Mouse (Mus musculus) megakaryocyte, adult 5-6 weeks (primary cell): ENCODE measurements around the gene Thap3. TPM values are rescaled to one million over a fixed set of nuclear protein-coding genes. Genes with fewer than 3 reads are reported as not detected.
"Not testable (repeated sequence)": the region's sequence is repeated elsewhere in the genome, so short reads cannot be mapped to it uniquely, and the experiment has no call there.

Experiments
- ATAC-seq: 2 replicates; pipeline ENCODE4 v1.8.0; 2016; ENCODE audit warnings: mild to moderate bottlenecking, inconsistent platforms; ENCODE audit not compliant: poor library complexity, severe bottlenecking
- total RNA-seq, 2 experiments: library from RNA; stranded (forward) in 1 of 2; stranded (reverse) in 1 of 2; fragments of 153-499, 151-499 nt in 1 of 2; fragments of 221-1000, 200-1000 nt in 1 of 2; gene quantifications; 2 replicates each; pipeline versions ENCODE4 v1.2.3 to v1.2.4; 2015 to 2017

Gene Thap3
- total RNA-seq (2015) (9.6 and 11.2 TPM in 2 replicates), total RNA-seq (2017) (10.3 and 12.9 TPM in 2 replicates)

- ATAC-seq: peak; percentile 95
These were observed at the start of gene Thap3 for GRCm38 (mm10) chr4:151988342-151989109. Gene Thap3 (minus strand): TSS chr4:151988997.

GRCm38 (mm10) chr4:152038225-152038984 is 49.6 kb upstream of the Thap3 start, which contains the start of gene Tas1r1:
Gene Tas1r1 (minus strand): TSS chr4:152038568.
- ATAC-seq: no peak

DNA sequence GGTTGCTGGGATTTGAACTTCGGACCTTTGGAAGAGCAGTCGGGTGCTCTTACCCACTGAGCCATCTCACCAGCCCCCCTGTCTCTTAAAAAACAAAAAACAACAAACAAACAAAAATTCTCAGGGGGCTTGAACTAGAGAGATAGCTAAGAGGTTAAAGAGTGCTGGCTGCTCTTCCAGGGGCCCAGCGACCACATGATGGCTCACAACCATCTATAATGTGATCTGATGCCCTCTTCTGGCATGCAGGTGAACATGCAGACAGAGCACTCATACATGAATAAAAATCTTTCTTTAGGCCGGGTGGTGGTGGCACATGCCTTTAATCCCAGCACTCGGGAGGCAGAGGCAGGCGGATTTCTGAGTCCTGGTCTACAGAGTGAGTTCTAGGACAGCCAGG is 47.7 kb upstream of the Thap3 start:
- not testable (repeated sequence) for ATAC-seq

- ATAC-seq: no peak
These were observed 44.1 kb upstream of the Thap3 start for GRCm38 (mm10) chr4:152032922-152033321.

GRCm38 (mm10) chr4:152029997-152030396 is 41.2 kb upstream of the Thap3 start:
- ATAC-seq: no peak

DNA sequence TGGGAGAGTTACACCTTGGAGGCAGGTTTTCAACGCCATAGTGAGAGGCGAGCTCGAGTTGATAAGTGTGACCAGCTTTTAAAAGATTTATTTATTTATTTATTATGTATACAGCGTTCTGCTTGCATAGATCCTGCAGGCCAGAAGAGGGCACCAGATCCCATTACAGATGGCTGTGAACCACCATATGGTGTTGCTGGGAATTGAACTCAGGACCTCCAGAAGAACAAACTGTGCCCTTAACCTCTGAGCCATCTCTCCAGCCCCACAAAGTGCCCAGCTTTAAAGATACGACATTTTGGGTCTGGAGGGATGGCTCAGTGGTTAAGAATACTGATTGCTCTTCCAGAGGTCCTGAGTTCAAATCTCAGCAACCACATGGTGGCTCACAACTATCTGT is 40.3 kb upstream of the Thap3 start:
- ATAC-seq: no peak

DNA sequence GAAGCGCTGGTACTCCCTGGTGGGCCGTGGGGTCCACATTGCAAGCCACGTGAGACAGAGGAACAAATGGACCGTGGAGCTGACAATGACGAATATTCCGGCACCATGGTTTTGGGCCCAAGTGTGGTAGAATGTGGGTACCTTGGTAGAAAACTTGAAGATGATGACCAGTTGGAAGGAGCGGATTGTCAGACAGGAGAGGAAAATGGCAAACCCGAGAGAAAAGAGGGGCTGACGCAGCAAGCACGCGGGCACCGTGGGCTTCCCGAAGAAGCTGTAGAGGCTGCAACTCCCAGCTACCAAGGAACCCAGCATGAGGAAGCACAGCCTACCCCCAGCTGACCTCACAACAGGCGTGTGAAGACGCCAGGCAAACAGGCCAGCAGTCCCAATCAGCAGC is 39.7 kb upstream of the Thap3 start:
- ATAC-seq: no peak

GRCm38 (mm10) chr4:152027524-152027923 is 38.7 kb upstream of the Thap3 start, which contains the start of gene Zbtb48:
Gene Zbtb48 (minus strand): TSS chr4:152027671.
- ATAC-seq: peak; percentile 91

DNA sequence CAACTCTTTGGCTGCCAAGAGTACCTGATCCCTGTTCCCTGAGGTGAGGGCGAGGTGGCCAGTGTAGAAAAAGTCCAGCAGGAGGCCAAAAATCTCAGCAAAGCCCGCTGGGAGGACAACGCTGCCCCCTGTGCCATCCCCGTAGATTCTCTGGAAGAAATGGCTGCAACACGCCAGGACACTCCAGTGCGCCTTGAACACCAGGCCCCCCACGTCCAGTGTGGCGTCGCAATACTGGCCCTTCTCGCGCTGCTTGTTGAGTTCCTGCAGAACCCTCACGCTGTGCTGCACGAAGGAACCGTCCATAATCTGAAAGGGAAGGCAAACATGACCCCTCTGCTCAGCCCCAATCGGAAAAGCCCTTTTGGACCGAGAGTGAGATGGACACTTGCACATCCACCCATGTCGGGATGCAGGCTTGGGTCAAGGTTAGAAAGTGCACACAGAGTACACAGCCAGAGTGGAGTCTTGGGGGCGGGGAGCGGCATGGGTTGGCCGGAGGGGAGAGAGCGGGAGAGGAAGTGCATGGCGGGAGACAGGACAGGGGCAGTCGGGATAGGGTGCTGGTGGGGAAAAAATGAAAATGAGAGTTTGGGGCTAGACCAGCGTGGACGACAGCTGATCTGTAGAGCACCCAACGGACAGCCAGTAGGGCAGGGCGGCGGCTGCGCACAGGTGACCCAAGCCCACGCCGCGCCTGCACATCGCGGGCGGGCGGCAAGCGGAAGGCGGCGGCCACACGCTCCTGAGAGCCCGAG is 38.1 kb upstream of the Thap3 start:
- ATAC-seq: peak; percentile 27

GRCm38 (mm10) chr4:152024525-152024924 is 35.7 kb upstream of the Thap3 start:
- ATAC-seq: no peak

DNA sequence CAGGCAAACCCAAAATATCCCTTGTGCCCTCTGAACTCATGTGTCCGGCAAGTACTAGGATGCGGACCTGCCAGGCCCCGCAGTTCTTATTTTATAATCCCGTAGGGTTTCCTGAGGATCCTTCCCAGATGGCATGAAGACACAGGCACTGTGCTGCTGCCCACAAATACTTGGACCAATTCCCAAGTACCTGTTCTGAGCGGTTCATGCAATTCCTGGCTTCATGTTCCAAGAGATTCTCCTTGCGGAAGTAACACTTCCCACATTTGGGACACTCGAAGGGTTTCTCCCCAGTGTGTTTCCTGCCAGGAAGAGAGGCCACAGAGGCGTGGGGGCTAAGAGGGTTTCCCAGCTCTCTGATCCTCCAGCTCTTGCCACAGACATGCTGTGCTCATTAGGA is 33.7 kb upstream of the Thap3 start:
- no peak for ATAC-seq

DNA sequence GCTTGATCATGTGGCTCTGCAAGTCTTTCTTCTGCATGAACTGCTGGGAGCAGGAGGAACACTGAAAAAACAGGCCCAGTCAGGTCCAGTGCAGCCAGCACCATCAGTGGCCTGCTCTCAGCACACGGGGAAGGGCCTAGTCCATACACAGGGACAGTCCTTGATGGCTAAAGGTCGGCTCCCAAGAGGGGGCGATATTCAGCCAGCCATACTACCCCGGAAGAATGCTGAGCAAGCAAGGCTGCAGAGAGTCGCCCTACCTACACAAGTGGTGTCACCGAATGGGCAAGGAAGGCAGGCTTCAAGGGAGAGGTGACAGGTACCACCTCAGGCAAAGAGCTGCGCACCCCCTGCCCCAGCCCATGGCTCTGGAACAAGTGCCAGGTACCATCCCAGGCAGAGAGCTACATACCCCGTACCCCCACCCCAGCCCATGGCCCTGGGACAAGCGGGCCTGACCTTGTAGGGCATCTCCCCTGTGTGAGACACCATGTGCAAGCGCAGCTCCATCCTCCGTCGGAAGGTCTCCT is 32.8 kb upstream of the Thap3 start:
- ATAC-seq: no peak

DNA sequence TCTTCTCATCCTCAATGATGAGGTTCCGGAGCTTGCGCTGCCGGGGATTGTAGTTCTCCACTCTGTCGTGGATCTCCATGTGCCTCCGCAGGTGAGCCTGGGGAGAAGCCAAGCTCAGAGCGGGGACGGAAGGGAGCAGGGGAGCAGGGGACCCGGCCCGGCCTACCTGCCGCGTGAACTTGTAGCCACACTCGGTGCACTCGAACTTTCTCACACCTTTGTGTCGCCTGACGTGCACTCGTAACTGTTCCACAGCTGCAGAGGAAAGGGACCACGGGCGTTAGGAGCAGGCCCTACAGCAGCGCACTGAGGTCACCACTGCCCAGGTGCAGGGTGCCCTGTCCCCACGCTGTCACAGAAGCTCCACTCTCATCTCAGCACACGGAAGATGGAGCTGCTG is 31.2 kb upstream of the Thap3 start:
- ATAC-seq: no peak

GRCm38 (mm10) chr4:152019073-152019472 is 30.3 kb upstream of the Thap3 start:
- no peak for ATAC-seq

DNA sequence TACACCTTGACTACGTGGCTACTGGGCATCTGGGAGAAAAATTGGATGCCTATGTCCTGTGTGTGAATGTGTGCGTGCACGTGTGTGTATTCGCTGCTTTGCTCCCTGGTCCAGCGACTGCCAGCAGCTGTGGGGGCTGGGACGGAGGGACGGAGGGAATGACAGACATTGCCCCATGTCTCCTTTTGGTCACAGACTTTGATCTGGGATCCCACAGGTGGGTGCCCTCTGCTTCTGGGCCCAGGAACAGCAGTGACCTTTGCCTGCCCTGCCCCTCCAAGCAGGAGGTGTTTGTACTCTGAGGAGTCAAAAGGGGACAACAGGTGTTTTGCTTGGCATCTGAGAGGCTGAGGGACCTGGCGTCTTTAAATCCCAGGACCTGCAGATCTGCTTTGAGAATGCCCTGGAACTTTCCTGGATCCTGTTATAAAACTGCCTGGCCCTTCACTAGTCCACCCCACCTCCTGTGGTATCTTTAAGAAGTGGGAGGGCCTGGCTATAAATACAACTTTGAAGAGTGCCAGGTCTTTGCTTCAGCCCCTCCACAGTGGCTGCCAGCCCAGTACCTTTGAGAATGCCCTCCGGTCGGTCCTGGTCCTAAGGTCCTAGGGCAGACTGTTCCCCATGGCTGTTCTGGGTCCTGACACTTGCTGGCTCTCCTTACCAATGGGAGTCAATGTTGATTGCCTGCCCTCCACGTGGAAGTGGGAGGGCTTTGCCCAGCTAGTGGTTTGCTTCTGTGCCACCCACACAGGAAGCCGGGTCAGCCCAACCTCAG is 24.4 kb upstream of the Thap3 start:
- ATAC-seq: no peak

DNA sequence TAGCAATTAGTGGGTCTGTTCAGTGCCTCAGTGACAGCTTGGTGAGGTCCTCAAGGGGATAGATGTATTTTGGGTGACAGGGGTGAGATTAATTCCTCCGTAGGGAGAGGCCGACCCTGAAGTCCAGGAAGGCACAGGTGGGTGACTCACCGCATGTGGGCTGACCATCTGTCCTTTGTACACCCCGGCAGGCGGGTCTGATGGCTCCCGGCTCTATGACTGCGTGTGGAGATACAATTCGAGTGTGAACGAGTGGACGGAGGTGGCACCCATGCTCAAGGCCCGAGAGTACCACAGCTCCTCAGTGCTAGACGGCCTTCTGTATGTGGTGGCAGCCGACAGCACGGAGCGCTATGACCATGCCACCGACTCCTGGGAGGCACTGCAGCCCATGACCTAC is 23.3 kb upstream of the Thap3 start:
- ATAC-seq: no peak

- ATAC-seq: no peak
These were observed 22.5 kb upstream of the Thap3 start for GRCm38 (mm10) chr4:152011171-152011760.

GRCm38 (mm10) chr4:152010707-152011134 is 21.9 kb upstream of the Thap3 start:
- ATAC-seq: 0 out of 2 replicates have a peak, but pooled peaks have one; percentile 2

GRCm38 (mm10) chr4:152010091-152010706 is 21.4 kb upstream of the Thap3 start:
- peak; percentile 39 for ATAC-seq
